Mouse (Mus musculus) midbrain, embryonic 15.5 days (tissue): ENCODE results near the gene Bco1. TPM values are rescaled to one million over a fixed set of nuclear protein-coding genes. Genes with fewer than 3 reads are reported as not detected.

ENCODE experiments used
- ATAC-seq: fragments of 200-750 bp; cut with Nextera tagmentation; replicated peaks from 2 replicates; pipeline ENCODE4 v1.8.0; 2017; ENCODE audit warnings: moderate TSS enrichment
- H3K27ac ChIP-seq: fragments of 300-500 bp; sonication (generic); 2 replicates; pipeline ENCODE4 v1.5.1; 2015; ENCODE audit warnings: mild to moderate bottlenecking, inconsistent platforms
- H3K27me3 ChIP-seq: fragments of 300-500 bp; sonication (generic); replicated peaks from 2 replicates; pipeline ENCODE4 v1.6.1; 2015; ENCODE audit warnings: inconsistent platforms
- H3K36me3 ChIP-seq: fragments of 300-500 bp; sonication (generic); replicated peaks from 2 replicates; pipeline ENCODE4 v1.6.1; 2015; ENCODE audit warnings: inconsistent platforms
- H3K4me1 ChIP-seq: fragments of 300-500 bp; sonication (generic); 2 replicates; pipeline ENCODE4 v1.6.1; 2015; ENCODE audit warnings: inconsistent platforms
- H3K4me2 ChIP-seq: fragments of 300-500 bp; sonication (generic); 2 replicates; pipeline ENCODE4 v1.6.1; 2015; ENCODE audit warnings: inconsistent platforms, mild to moderate bottlenecking, moderate library complexity
- H3K4me3 ChIP-seq: fragments of 300-500 bp; sonication (generic); 2 replicates; pipeline ENCODE4 v1.5.1; 2015; ENCODE audit warnings: mild to moderate bottlenecking, inconsistent platforms
- H3K9ac ChIP-seq: fragments of 300-500 bp; sonication (generic); 2 replicates; pipeline ENCODE4 v1.6.1; 2015; ENCODE audit warnings: mild to moderate bottlenecking, inconsistent platforms
- H3K9me3 ChIP-seq: fragments of 300-500 bp; sonication (generic); 2 replicates; pipeline ENCODE4 v1.6.1; 2016; ENCODE audit warnings: inconsistent platforms
- WGBS: fragments of 180-500 bp; shearing (Covaris S2); methylation state at CpG from one replicate; pipeline ENCODE4 v1.1.7; 2015; ENCODE audit warnings: mixed read lengths; 5-methylcytosine and 5-hydroxymethylcytosine counted together
- polyA plus RNA-seq: library from polyadenylated mRNA; unstranded; fragments of >200 nt; fragmentation: Nextera tagmentation; extraction: Ambion mirVana; gene quantifications from 2 replicates; pipeline ENCODE4 v1.2.1, GENCODE M21; 2015

Bco1 gene
- polyA plus RNA-seq, 1 experiment from 2014 or later = 0.32 TPM

GRCm38 (mm10) chr8:117159031-117159430, 63.4 kb downstream of the Bco1 start:
- H3K4me2 ChIP-seq = peak overlapping the region; percentile 75
- H3K36me3 ChIP-seq = no peaks in the 10 kb centered on the region
- H3K9me3 ChIP-seq = no peaks in the 10 kb centered on the region
- H3K4me3 ChIP-seq = peak overlapping the region; percentile 90
- H3K27me3 ChIP-seq = no peaks in the 10 kb centered on the region
- no peak for ATAC-seq
- H3K27ac ChIP-seq = no peak overlapping the region
- H3K9ac ChIP-seq = no peak overlapping the region
- 70% methylated on average over 5 of the region's 5 CpGs for WGBS
- peaks cover 33% of the 10 kb centered on the region for H3K4me1 ChIP-seq

- no peak for ATAC-seq
- no peak overlapping the region for H3K9ac ChIP-seq
- H3K4me1 ChIP-seq = 0 out of 2 replicates have a peak, but pooled peaks cover under 1% of the 10 kb centered on the region
- no peak overlapping the region for H3K27ac ChIP-seq
- no peaks in the 10 kb centered on the region for H3K36me3 ChIP-seq
- H3K27me3 ChIP-seq = no peaks in the 10 kb centered on the region
- no peak overlapping the region for H3K4me2 ChIP-seq
- 91% methylated on average over 4 of the region's 4 CpGs for WGBS
- H3K4me3 ChIP-seq = no peak overlapping the region
- H3K9me3 ChIP-seq = no peaks in the 10 kb centered on the region
Observed at GRCm38 (mm10) chr8:117164912-117165311, 69.3 kb downstream of the Bco1 start.

DNA sequence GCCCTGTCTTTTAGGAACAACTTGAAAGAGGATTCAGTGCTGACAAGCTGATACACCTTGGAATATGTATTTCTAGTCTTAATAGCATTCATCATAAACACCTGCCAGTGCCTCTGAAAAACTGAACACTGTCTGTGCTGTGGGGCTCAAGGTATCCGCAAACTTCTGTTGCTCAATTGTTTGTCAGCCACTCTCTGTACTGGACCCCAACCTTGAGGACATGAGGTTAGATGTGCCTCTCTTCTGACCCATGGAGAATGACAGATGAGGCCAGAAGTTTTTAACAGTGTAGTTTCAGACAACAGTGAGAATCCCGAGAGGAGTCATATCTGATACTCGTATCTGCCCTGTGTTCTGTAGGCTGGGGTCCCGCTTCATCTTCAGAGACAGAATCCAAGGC, 69.9 kb downstream of the Bco1 start:
- Histone ChIP-seq H3K27me3 (no peaks in the 10 kb centered on the region), H3K36me3 (no peaks in the 10 kb centered on the region), H3K4me2 (no peak overlapping the region), H3K4me3 (no peak overlapping the region), H3K27ac (no peak overlapping the region), H3K9ac (no peak overlapping the region), H3K4me1 (no peaks in the 10 kb centered on the region), H3K9me3 (no peaks in the 10 kb centered on the region)
- 98% methylated on average over 4 of the region's 4 CpGs for WGBS
- no peak for ATAC-seq

DNA sequence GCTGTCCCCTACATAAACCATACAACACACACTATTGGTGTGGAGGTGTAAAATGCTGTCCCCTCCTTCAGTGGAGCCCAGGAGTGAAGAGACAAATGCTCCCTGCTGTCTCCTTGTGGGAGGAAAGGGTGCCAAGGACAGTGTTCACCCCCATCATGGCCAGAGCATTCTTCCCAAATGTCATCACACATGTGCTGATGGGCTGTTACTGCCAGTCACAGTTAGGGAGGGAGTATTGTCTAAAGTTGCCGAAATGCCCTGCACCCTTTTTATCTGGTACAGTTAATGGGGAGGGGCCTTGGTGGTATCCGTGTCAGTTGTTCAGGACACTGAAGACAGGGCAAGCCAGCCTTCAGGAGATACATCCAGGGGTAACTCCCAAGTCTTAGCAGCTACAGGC, 70.9 kb downstream of the Bco1 start:
- Histone ChIP-seq H3K4me2 (no peak overlapping the region), H3K4me3 (no peak overlapping the region), H3K9ac (no peak overlapping the region), H3K27ac (no peak overlapping the region), H3K4me1 (no peaks in the 10 kb centered on the region), H3K27me3 (no peaks in the 10 kb centered on the region), H3K36me3 (no peaks in the 10 kb centered on the region), H3K9me3 (no peaks in the 10 kb centered on the region)
- ATAC-seq = no peak
- 94% methylated on average over 2 of the region's 2 CpGs for WGBS

GRCm38 (mm10) chr8:117167243-117167883, 71.7 kb downstream of the Bco1 start:
- H3K9me3 ChIP-seq = no peaks in the 10 kb centered on the region
- WGBS = 82% methylated on average over 8 of the region's 8 CpGs
- no peaks in the 10 kb centered on the region for H3K36me3 ChIP-seq
- no peaks in the 10 kb centered on the region for H3K4me1 ChIP-seq
- H3K9ac ChIP-seq = no peak overlapping the region
- no peak overlapping the region for H3K27ac ChIP-seq
- no peak overlapping the region for H3K4me3 ChIP-seq
- no peaks in the 10 kb centered on the region for H3K27me3 ChIP-seq
- no peak overlapping the region for H3K4me2 ChIP-seq
- ATAC-seq = no peak

DNA sequence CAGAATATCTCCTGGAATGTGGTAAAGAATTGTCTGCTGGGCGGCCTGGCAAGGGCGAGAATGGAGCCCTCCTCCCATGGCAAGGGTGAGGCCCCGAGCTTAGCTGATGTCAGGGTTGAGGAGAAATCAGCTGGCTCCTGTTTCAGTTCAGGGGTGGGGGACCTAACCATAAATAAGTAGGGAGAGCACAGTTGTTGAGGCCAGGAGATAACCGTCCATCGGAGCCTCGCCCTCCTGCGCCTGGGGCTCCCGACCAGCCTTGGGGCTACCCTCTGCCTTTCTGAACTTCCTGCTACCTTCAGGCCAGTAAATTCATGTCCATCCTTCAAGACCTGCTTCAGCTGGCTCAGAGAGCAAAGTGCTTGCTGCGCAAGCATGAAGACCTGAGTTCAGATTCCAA, 72.7 kb downstream of the Bco1 start:
- H3K9ac ChIP-seq = no peak overlapping the region
- H3K27ac ChIP-seq = no peak overlapping the region
- WGBS = 94% methylated on average over 9 of the region's 9 CpGs
- H3K9me3 ChIP-seq = no peaks in the 10 kb centered on the region
- ATAC-seq = no peak
- no peak overlapping the region for H3K4me3 ChIP-seq
- H3K36me3 ChIP-seq = no peaks in the 10 kb centered on the region
- H3K4me1 ChIP-seq = peaks cover 4% of the 10 kb centered on the region; the same call in 1 of the 2 replicates
- no peaks in the 10 kb centered on the region for H3K27me3 ChIP-seq
- H3K4me2 ChIP-seq = no peak overlapping the region

DNA sequence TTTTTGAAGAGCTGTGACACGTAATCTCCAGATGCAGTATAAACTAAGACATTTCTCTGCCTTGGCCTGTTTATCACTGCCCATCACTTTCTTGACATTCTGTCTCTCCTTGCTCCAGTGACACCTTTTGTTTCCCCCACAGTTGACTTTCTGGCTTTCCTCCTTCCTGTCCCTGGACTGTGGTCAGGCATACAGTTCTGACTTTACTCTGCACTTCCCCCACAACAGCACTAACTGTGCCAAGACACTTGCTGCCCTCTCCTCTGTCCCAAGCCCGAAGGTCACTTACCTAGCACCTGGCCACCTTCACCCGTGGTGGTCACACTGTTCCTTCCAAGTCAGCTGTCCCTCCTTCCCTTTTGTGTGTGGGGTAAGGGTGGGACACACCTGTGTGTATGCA, 76.2 kb downstream of the Bco1 start:
- no peak for ATAC-seq
- H3K4me1 ChIP-seq = peaks cover 4% of the 10 kb centered on the region; the same call in 1 of the 2 replicates
- no peak overlapping the region for H3K27ac ChIP-seq
- WGBS = 92% methylated on average over 3 of the region's 3 CpGs
- no peak overlapping the region for H3K4me3 ChIP-seq
- no peaks in the 10 kb centered on the region for H3K9me3 ChIP-seq
- no peaks in the 10 kb centered on the region for H3K36me3 ChIP-seq
- H3K9ac ChIP-seq = no peak overlapping the region
- no peak overlapping the region for H3K4me2 ChIP-seq
- no peaks in the 10 kb centered on the region for H3K27me3 ChIP-seq

- Histone ChIP-seq H3K27ac (no peak overlapping the region), H3K4me3 (no peak overlapping the region), H3K36me3 (no peaks in the 10 kb centered on the region), H3K4me2 (no peak overlapping the region), H3K27me3 (no peaks in the 10 kb centered on the region), H3K4me1 (peaks cover 4% of the 10 kb centered on the region; the same call in 1 of the 2 replicates), H3K9ac (no peak overlapping the region), H3K9me3 (no peaks in the 10 kb centered on the region)
- 49% methylated on average over 7 of the region's 7 CpGs for WGBS
- no peak for ATAC-seq
Observed at GRCm38 (mm10) chr8:117172904-117173303, 77.2 kb downstream of the Bco1 start.

DNA sequence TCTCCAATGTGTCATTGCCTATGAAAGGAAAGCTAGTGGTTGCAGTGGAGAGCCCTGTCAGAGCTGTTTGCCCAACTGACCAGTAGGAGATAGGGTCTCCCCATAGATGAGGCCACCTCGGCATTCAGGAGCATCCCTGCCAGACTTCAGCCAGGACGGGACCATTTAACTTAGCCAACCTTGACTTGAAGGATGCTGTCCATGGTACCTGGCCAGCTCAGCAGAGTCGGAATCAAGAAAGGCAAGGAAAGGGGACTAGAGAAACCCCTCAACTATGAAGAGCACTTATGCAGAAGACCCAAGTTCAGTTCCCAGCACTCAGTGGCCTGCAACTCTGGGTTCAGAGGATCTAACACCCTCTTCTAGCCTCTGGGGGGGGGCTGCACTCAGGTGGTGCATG, 78.0 kb downstream of the Bco1 start:
- no peak overlapping the region for H3K4me3 ChIP-seq
- H3K27me3 ChIP-seq = no peaks in the 10 kb centered on the region
- 81% methylated on average over 3 of the region's 3 CpGs for WGBS
- H3K9ac ChIP-seq = no peak overlapping the region
- ATAC-seq = no peak
- peaks cover 4% of the 10 kb centered on the region; the same call in 1 of the 2 replicates for H3K4me1 ChIP-seq
- no peak overlapping the region for H3K27ac ChIP-seq
- H3K9me3 ChIP-seq = no peaks in the 10 kb centered on the region
- H3K36me3 ChIP-seq = no peaks in the 10 kb centered on the region
- H3K4me2 ChIP-seq = no peak overlapping the region

GRCm38 (mm10) chr8:117174536-117174935, 78.9 kb downstream of the Bco1 start:
- 84% methylated on average over 5 of the region's 5 CpGs for WGBS
- peaks cover 4% of the 10 kb centered on the region; the same call in 1 of the 2 replicates for H3K4me1 ChIP-seq
- H3K9me3 ChIP-seq = no peaks in the 10 kb centered on the region
- no peak overlapping the region for H3K9ac ChIP-seq
- H3K27ac ChIP-seq = no peak overlapping the region
- no peak for ATAC-seq
- no peak overlapping the region for H3K4me2 ChIP-seq
- no peaks in the 10 kb centered on the region for H3K27me3 ChIP-seq
- H3K36me3 ChIP-seq = no peaks in the 10 kb centered on the region
- no peak overlapping the region for H3K4me3 ChIP-seq

- peaks cover 4% of the 10 kb centered on the region; the same call in 1 of the 2 replicates for H3K4me1 ChIP-seq
- H3K36me3 ChIP-seq = no peaks in the 10 kb centered on the region
- no peak overlapping the region for H3K4me3 ChIP-seq
- 87% methylated on average over 5 of the region's 5 CpGs for WGBS
- H3K27ac ChIP-seq = no peak overlapping the region
- no peak overlapping the region for H3K4me2 ChIP-seq
- H3K9ac ChIP-seq = no peak overlapping the region
- ATAC-seq = no peak
- no peaks in the 10 kb centered on the region for H3K9me3 ChIP-seq
- H3K27me3 ChIP-seq = no peaks in the 10 kb centered on the region
Observed at GRCm38 (mm10) chr8:117176308-117176707, 80.7 kb downstream of the Bco1 start.

GRCm38 (mm10) chr8:117177236-117177635, 81.6 kb downstream of the Bco1 start:
- Histone ChIP-seq H3K4me2 (no peak overlapping the region), H3K36me3 (no peaks in the 10 kb centered on the region), H3K4me3 (no peak overlapping the region), H3K27ac (no peak overlapping the region), H3K9me3 (no peaks in the 10 kb centered on the region), H3K9ac (no peak overlapping the region), H3K4me1 (peaks cover 4% of the 10 kb centered on the region; the same call in 1 of the 2 replicates), H3K27me3 (no peaks in the 10 kb centered on the region)
- no peak for ATAC-seq
- WGBS = 90% methylated on average over 7 of the region's 7 CpGs

GRCm38 (mm10) chr8:117178039-117178438, 82.4 kb downstream of the Bco1 start:
- Histone ChIP-seq H3K4me3 (no peak overlapping the region), H3K27ac (no peak overlapping the region), H3K4me1 (no peaks in the 10 kb centered on the region), H3K27me3 (no peaks in the 10 kb centered on the region), H3K9me3 (no peaks in the 10 kb centered on the region), H3K4me2 (no peak overlapping the region), H3K36me3 (no peaks in the 10 kb centered on the region), H3K9ac (no peak overlapping the region)
- no peak for ATAC-seq
- WGBS = 84% methylated on average over 2 of the region's 2 CpGs
